Mouse (Mus musculus): ENCODE results near the gene Nek1.

Nek1 gene

DNA sequence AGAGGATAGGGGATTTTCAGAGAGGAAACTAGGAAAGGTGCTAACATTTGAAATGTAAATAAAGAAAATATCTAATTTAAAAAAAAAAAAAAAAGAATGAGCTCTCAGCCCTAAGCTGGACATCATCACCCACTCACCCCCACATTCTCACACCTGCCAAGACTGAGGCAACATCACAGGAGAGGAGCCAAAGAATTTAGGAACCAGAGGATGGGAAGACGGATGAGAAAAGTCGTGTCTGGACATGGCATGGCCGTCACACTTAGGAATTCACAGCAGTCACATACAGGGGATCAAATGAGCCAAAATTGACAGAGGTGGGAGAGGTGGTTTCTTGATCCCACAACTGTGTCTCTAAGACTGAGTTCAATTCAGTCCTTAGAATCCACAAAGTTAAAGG lies 165.5 kb downstream of the Nek1 start:
- DNase-seq (ENCODE audit: inconsistent ontology term): no peak

DNA sequence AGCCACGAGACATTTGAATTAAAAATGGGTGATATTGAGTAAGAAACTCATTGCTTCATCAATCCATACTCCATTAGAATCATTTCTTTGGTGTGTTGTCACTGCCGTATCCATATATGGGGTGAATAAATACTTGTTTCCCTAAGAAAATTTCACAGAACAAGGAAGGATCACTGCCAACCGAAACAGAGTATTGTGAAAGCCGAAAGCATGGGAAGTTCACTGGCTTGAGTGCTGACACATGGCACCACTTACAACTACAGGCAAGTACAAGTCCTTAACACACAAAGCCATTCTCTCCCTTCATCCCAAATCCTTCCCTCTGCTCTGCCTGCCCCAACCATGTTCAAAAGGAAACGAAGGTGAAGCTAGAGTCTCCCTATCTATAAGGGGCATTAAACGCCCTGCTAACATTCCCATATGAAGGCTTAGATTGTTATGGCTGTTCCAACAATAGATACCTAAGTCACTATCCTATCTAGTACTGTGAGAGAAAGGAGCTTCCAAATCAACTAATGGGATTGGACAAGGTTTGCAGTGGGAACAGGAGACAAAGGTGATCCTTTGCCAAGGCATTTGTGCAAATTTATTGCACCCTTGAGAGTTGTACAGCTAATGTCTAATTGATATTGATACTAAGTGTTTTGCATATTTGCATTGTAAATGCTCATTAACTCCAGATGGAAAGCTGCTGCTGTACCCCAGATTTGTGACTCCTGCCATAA lies 168.6 kb downstream of the Nek1 start:
- DNase-seq (ENCODE audit: inconsistent ontology term): no peak

DNA sequence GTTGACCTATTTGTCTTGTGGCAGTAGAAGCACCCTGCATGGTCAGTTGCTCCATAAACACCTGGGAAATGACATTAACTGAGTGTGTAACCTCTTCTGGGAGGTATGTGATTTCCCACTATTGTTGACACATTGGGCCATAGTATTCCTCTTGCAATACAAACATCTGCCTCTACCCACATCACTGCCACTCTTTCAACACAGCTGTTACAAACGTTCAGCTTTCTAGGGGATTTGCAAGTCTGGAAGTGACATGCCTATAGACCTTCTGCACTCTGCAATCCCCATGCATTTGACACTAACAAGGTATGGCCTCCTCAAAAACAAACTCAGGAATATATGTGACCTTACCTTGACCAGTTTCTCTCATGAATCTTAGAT lies 169.2 kb downstream of the Nek1 start:
- no peak for DNase-seq (ENCODE audit: inconsistent ontology term)

DNA sequence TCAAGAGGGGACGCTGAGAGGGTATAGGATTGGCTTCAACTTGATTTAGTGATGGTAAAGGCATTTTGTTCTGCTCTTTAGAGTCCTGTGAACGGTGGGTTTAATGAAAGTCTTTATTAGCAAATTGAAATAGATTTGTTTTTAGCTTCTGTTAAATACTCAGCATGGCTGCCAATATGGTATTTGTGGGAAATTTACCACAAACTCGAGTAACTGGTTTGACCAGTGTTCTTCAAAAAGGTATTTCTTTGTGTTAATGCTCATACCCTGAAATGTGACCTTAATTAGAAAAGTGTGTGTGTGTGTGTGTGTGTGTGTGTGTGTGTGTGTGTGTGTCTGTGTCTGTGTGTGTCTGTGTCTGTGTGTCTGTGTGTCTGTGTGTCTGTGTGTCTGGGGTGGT lies 178.6 kb downstream of the Nek1 start:
- peak; percentile 30 for DNase-seq (ENCODE audit: inconsistent ontology term)

DNA sequence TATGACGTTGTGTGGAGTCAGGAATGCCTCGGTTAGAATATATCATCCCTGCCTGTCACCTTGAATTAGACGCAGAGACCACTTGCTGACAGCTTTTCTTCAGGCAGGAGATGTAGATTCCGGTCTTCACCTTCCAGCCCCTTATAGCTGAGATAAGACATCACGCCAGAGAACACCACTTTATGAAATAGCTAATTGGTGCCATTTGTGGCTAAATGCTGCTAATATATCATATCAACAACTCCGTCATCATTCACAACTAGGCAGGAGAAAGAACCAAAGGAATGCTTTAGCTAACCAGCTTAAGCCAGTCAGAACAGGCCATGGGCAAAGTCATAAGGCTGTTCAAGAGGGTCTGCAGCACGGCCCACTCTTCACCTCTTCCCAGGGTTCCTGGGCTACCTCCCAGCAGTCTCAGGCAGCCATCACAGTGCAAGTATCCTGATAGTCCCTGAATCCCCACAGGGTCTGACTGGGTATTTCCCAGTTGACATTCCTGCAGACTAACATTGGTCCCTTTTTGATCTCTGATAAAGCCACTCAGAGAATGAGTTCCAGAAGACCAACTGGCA lies 181.0 kb downstream of the Nek1 start:
- no peak for DNase-seq (ENCODE audit: inconsistent ontology term)

DNA sequence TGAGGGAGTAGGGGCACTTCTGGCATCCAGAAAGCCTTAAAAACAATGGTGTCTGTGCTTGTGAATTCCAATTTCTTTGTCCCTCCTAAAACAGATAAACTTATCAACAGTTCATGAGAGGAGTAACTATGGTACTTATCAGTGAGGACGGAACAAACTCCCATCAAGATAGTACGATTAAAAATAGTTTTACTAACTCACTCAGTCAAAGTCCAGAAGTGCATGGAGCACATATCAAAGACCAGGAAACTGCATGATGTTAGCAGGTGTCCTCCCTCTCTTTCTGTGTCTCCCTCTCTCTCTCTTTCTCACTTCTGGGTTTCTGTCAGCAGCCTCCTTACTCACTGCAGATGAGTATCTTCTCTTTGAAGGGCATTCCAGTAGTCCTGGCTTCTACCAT lies 182.9 kb downstream of the Nek1 start:
- DNase-seq (ENCODE audit: inconsistent ontology term): no peak

DNA sequence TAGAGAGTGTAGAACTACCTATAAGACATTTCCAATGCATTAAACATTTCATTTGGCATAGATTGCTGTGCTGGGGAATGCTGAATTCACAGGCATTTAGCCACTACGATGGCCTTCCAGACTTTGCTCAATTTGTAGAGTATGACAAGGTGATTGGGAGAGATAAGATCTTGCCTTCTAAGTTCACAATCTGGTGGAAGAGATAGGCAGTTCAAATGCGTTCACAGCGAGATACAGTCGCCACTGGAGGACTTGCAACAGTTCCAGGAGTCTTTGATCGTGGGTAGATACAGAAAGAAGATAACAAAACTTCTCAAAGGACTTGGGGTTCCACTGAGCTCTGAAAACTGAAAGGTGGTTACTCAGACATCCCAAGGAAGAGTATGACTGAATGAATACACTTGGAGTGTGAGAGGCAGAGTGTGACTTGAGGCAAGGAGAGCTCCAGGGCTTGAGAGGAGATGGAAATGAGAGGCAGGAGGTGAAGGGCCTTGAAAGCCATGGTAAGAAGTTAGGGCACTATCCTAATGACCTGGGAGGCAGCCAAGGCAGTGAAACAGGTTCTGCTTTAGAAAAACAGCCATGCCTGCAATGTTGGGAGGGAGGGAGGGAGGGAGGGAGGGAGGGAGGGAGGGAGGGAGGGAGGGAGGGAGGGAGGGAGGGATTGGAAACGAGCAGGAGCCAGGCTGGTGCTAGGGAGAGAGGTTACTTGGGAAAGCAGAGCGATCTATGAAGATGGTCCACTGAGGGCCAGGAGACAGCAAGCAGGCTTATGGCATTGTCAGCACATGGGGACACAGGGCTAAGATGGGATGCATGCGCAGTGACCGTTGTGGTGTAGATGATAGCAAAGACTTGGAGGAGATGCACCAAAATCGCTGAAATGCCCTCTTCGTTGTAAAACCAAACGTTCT lies 184.9 kb downstream of the Nek1 start:
- no peak for DNase-seq (ENCODE audit: inconsistent ontology term)

DNA sequence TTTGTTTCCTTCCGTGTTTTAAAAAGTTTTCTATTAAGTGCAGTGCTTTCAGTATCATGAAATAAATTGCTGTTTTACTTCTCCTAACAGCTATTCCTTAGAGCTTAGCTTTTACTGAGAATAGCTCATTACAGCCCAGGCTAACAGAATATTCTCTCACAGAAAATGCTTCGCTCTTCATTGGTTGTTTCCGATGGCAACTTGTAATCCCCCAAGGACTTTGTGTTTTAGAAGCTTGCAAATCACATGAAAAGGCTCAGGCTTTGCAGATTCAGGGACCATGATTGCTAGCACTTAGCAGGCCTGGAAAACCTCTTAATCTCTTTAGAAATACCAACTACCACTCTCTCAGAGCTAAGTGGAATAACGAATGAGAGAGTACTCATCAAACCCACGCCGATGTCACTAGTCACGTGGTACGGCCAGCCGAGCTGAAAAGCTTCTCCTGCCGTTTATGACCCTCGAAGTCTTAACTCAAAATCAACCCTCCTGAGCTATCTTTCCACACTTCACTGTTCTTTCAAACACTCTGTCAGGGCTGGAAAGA lies 185.7 kb downstream of the Nek1 start:
- no peak for DNase-seq (ENCODE audit: inconsistent ontology term)

Data from Muller cell, postnatal 12 days (primary cell).